Mouse (Mus musculus) stomach, postnatal 0 days (tissue): ENCODE results near the gene Pde2a. TPM values are rescaled to one million over a fixed set of nuclear protein-coding genes. Genes with fewer than 3 reads are reported as not detected.

ENCODE experiments used
- ATAC-seq: fragments of 200-750 bp; cut with Nextera tagmentation; 2 replicates; pipeline ENCODE4 v1.8.0; 2017; ENCODE audit not compliant: low FRiP score, low TSS enrichment
- DNase-seq: peaks from one replicate; pipeline ENCODE4 v3.0.0-alpha.2; 2016; ENCODE audit warnings: low spot score
- H3K27ac ChIP-seq: fragments of 300-500 bp; sonication (generic); replicated peaks from 2 replicates; pipeline ENCODE4 v1.5.1; 2014; ENCODE audit warnings: mild to moderate bottlenecking, control low read depth
- H3K27me3 ChIP-seq: fragments of 300-500 bp; sonication (generic); 2 replicates; pipeline ENCODE4 v1.6.1; 2014; ENCODE audit warnings: low read length; ENCODE audit not compliant: control insufficient read depth, insufficient read depth
- H3K36me3 ChIP-seq: fragments of 300-500 bp; sonication (generic); 2 replicates; pipeline ENCODE4 v1.6.1; 2014; ENCODE audit warnings: low read length, mixed read lengths; ENCODE audit not compliant: control insufficient read depth, insufficient read depth
- H3K4me1 ChIP-seq: fragments of 300-500 bp; sonication (generic); replicated peaks from 2 replicates; pipeline ENCODE4 v1.6.1; 2014; ENCODE audit warnings: antibody characterized with exemption; ENCODE audit not compliant: control insufficient read depth, insufficient read depth
- H3K4me2 ChIP-seq: fragments of 300-500 bp; sonication (generic); replicated peaks from 2 replicates; pipeline ENCODE4 v1.6.1; 2014; ENCODE audit warnings: low read depth, mild to moderate bottlenecking, control low read depth, moderate library complexity
- H3K4me3 ChIP-seq: fragments of 300-500 bp; sonication (generic); 2 replicates; pipeline ENCODE4 v1.5.1; 2014; ENCODE audit warnings: low read depth, low read length, control low read depth
- H3K9ac ChIP-seq: fragments of 300-500 bp; sonication (generic); 2 replicates; pipeline ENCODE4 v1.6.1; 2014; ENCODE audit warnings: mild to moderate bottlenecking, low read length, control low read depth, mixed read lengths
- H3K9me3 ChIP-seq: fragments of 300-500 bp; sonication (generic); 2 replicates; pipeline ENCODE4 v1.6.1; 2016; ENCODE audit warnings: low read length; ENCODE audit not compliant: control insufficient read depth
- CTCF ChIP-seq: IDR thresholded peaks from 2 replicates; pipeline ENCODE4 v1.5.1; 2016; ENCODE audit warnings: antibody characterized with exemption, low read depth, mild to moderate bottlenecking, moderate library complexity
- EP300 ChIP-seq: optimal IDR thresholded peaks from 2 replicates; pipeline ENCODE3; 2016; ENCODE audit warnings: antibody characterized with exemption
- WGBS: fragments of 180-500 bp; shearing (Covaris S2); extraction: QIAGEN DNeasy Blood & Tissue Kit; methylation state at CpG from one replicate; pipeline ENCODE4 v1.1.7; 2014; 5-methylcytosine and 5-hydroxymethylcytosine counted together
- polyA plus RNA-seq: library from polyadenylated mRNA; unstranded; fragments of >200 nt; fragmentation: Nextera tagmentation; extraction: Ambion mirVana; gene quantifications from 2 replicates; pipeline ENCODE4 v1.2.1, GENCODE M21; 2015

Pde2a gene
- polyA plus RNA-seq, 1 experiment from 2014 or later = 9.2 TPM

GRCm38 (mm10) chr7:101427736-101428135, 6.2 kb downstream of the Pde2a start:
- Histone ChIP-seq H3K9ac (no peak overlapping the region), H3K27ac (no peak overlapping the region), H3K27me3 (no peaks in the 10 kb centered on the region), H3K36me3 (no peaks in the 10 kb centered on the region), H3K4me2 (no peak overlapping the region), H3K4me3 (no peak overlapping the region), H3K4me1 (no peaks in the 10 kb centered on the region), H3K9me3 (no peaks in the 10 kb centered on the region)
- ATAC-seq (no peak), DNase-seq (no peak)
- TF ChIP-seq EP300 (no peak), CTCF (peak; percentile 84)
- 16% methylated on average over 2 of the region's 2 CpGs for WGBS

GRCm38 (mm10) chr7:101435038-101435437, 13.5 kb downstream of the Pde2a start:
- 53% methylated on average over 6 of the region's 6 CpGs for WGBS

GRCm38 (mm10) chr7:101437876-101438275, 16.4 kb downstream of the Pde2a start:
- 0% methylated on average over 1 of the region's 1 CpGs for WGBS

More at GRCm38 (mm10) chr7:101435038-101435437, 13.5 kb downstream of the Pde2a start:
- Histone ChIP-seq H3K27ac (no peak overlapping the region), H3K4me2 (no peak overlapping the region), H3K4me1 (no peaks in the 10 kb centered on the region), H3K4me3 (no peak overlapping the region), H3K27me3 (no peaks in the 10 kb centered on the region), H3K9me3 (no peaks in the 10 kb centered on the region), H3K36me3 (no peaks in the 10 kb centered on the region), H3K9ac (no peak overlapping the region)
- DNase-seq = no peak
- no peak for ATAC-seq
- TF ChIP-seq EP300 (no peak), CTCF (no peak)

GRCm38 (mm10) chr7:101443093-101443492, 21.6 kb downstream of the Pde2a start:
- no peak overlapping the region for H3K27ac ChIP-seq
- H3K9ac ChIP-seq = no peak overlapping the region
- DNase-seq = no peak
- no peak for TF ChIP-seq CTCF
- TF ChIP-seq EP300 = no peak
- no peaks in the 10 kb centered on the region for H3K4me1 ChIP-seq
- no peaks in the 10 kb centered on the region for H3K9me3 ChIP-seq
- 64% methylated on average over 10 of the region's 10 CpGs for WGBS
- no peak overlapping the region for H3K4me2 ChIP-seq
- no peaks in the 10 kb centered on the region for H3K36me3 ChIP-seq
- no peak for ATAC-seq
- H3K27me3 ChIP-seq = no peaks in the 10 kb centered on the region
- H3K4me3 ChIP-seq = no peak overlapping the region

More at GRCm38 (mm10) chr7:101437876-101438275, 16.4 kb downstream of the Pde2a start:
- Histone ChIP-seq H3K4me2 (no peak overlapping the region), H3K27ac (no peak overlapping the region), H3K4me1 (no peaks in the 10 kb centered on the region), H3K4me3 (no peak overlapping the region), H3K27me3 (no peaks in the 10 kb centered on the region), H3K9me3 (no peaks in the 10 kb centered on the region), H3K9ac (no peak overlapping the region), H3K36me3 (no peaks in the 10 kb centered on the region)
- ATAC-seq (no peak), DNase-seq (no peak)
- TF ChIP-seq CTCF (no peak), EP300 (no peak)

- no peak for DNase-seq
- no peaks in the 10 kb centered on the region for H3K9me3 ChIP-seq
- no peak overlapping the region for H3K27ac ChIP-seq
- no peak for ATAC-seq
- no peaks in the 10 kb centered on the region for H3K36me3 ChIP-seq
- H3K4me2 ChIP-seq = no peak overlapping the region
- WGBS = 78% methylated on average over 4 of the region's 4 CpGs
- no peaks in the 10 kb centered on the region for H3K4me1 ChIP-seq
- H3K9ac ChIP-seq = no peak overlapping the region
- H3K4me3 ChIP-seq = no peak overlapping the region
- TF ChIP-seq CTCF (no peak), EP300 (no peak)
- no peaks in the 10 kb centered on the region for H3K27me3 ChIP-seq
Measured at GRCm38 (mm10) chr7:101444211-101444610, 22.7 kb downstream of the Pde2a start.

- Histone ChIP-seq H3K27me3 (no peaks in the 10 kb centered on the region), H3K27ac (no peak overlapping the region), H3K4me3 (no peak overlapping the region), H3K9ac (no peak overlapping the region), H3K4me1 (no peaks in the 10 kb centered on the region), H3K4me2 (no peak overlapping the region), H3K36me3 (no peaks in the 10 kb centered on the region), H3K9me3 (no peaks in the 10 kb centered on the region)
- no peak for ATAC-seq
- TF ChIP-seq EP300 (no peak), CTCF (no peak)
- 30% methylated on average over 3 of the region's 3 CpGs for WGBS
- no peak for DNase-seq
Measured at GRCm38 (mm10) chr7:101449855-101450254, 28.4 kb downstream of the Pde2a start.
